Mouse (Mus musculus): Measurements from ENCODE around the gene Hif1an.

GRCm38 (mm10) chr19:44591638-44592037 is 29.0 kb downstream of the Hif1an start:
- TF ChIP-seq CTCF (conservative IDR thresholded peaks at IDR 0.05; ENCODE audit: insufficient read depth, insufficient read length, low read depth, low read length) (no peak), POLR2A (IDR thresholded peaks at IDR 0.05; ENCODE audit: low read depth, low read length) (no peak)
